Mouse (Mus musculus): ENCODE measurements at regions not wholly inside any gene's neighbourhood (a gene's known extent, or its start where the extent isn't known, plus 50 kb on each side); places are given as distances from the start of the nearest gene placed in this dataset.

GRCm38 (mm10) chr1:89359257-89359656, 95.3 kb upstream of the Agap1 start:
- no peak for DNase-seq
- intact Hi-C loops (cut with DNase I; ENCODE audit: low total_unique reads) = no loop called here

GRCm38 (mm10) chr1:89364547-89365305, 89.9 kb upstream of the Agap1 start:
- intact Hi-C loops (cut with DNase I; ENCODE audit: low total_unique reads) = no loop called here
- DNase-seq = no peak

- no peak for DNase-seq
- intact Hi-C loops (cut with DNase I; ENCODE audit: low total_unique reads) = no loop called here
These were observed 87.7 kb upstream of the Agap1 start for GRCm38 (mm10) chr1:89366891-89367290.

- no peak for DNase-seq
- intact Hi-C loops (cut with DNase I; ENCODE audit: low total_unique reads) = no loop called here
These were observed 80.8 kb upstream of the Agap1 start for GRCm38 (mm10) chr1:89373806-89374205.

- intact Hi-C loops (cut with DNase I; ENCODE audit: low total_unique reads) = no loop called here
- no peak for DNase-seq
These were observed 80.3 kb upstream of the Agap1 start for GRCm38 (mm10) chr1:89374271-89374670.

GRCm38 (mm10) chr1:89382021-89382420, 72.6 kb upstream of the Agap1 start:
- intact Hi-C loops (cut with DNase I; ENCODE audit: low total_unique reads) = no loop called here
- DNase-seq = no peak

GRCm38 (mm10) chr1:89385111-89385510, 69.5 kb upstream of the Agap1 start:
- no peak for DNase-seq
- intact Hi-C loops (cut with DNase I; ENCODE audit: low total_unique reads) = no loop called here

GRCm38 (mm10) chr1:89392711-89393110, 61.9 kb upstream of the Agap1 start:
- no peak for DNase-seq
- intact Hi-C loops (cut with DNase I; ENCODE audit: low total_unique reads) = no loop called here

- no peak for DNase-seq
- intact Hi-C loops (cut with DNase I; ENCODE audit: low total_unique reads) = no loop called here
These were observed 60.1 kb upstream of the Agap1 start for GRCm38 (mm10) chr1:89394471-89394870.

GRCm38 (mm10) chr1:89400734-89401202, 53.8 kb upstream of the Agap1 start:
- intact Hi-C loops (cut with DNase I; ENCODE audit: low total_unique reads) = no loop called here
- DNase-seq = no peak

GRCm38 (mm10) chr1:89402513-89403210, 51.9 kb upstream of the Agap1 start:
- no peak for DNase-seq
- intact Hi-C loops (cut with DNase I; ENCODE audit: low total_unique reads) = no loop called here

GRCm38 (mm10) chr1:89403551-89404050, 51.0 kb upstream of the Agap1 start:
- DNase-seq = no peak
- intact Hi-C loops (cut with DNase I; ENCODE audit: low total_unique reads) = no loop called here
